Mouse (Mus musculus) liver, embryonic 12.5 days (tissue): ENCODE data around the gene Adgrf1. TPM values are rescaled to one million over a fixed set of nuclear protein-coding genes. Genes with fewer than 3 reads are reported as not detected.

Source experiments
- ATAC-seq: fragments of 200-750 bp; cut with Nextera tagmentation; 2 replicates; pipeline ENCODE4 v1.8.0; 2017; ENCODE audit warnings: moderate number of reproducible peaks, mild to moderate bottlenecking, moderate library complexity
- H3K27ac ChIP-seq: fragments of 300-500 bp; sonication (generic); 2 replicates; pipeline ENCODE4 v1.5.1; 2016; ENCODE audit warnings: mild to moderate bottlenecking
- H3K27me3 ChIP-seq: fragments of 300-500 bp; sonication (generic); replicated peaks from 2 replicates; pipeline ENCODE4 v1.6.1; 2016; ENCODE audit warnings: mild to moderate bottlenecking, moderate library complexity
- H3K36me3 ChIP-seq: fragments of 300-500 bp; sonication (generic); 2 replicates; pipeline ENCODE4 v1.6.1; 2016; ENCODE audit warnings: mild to moderate bottlenecking, moderate library complexity
- H3K4me1 ChIP-seq: fragments of 300-500 bp; sonication (generic); 2 replicates; pipeline ENCODE4 v1.6.1; 2016
- H3K4me2 ChIP-seq: fragments of 300-500 bp; sonication (generic); 2 replicates; pipeline ENCODE4 v1.6.1; 2016; ENCODE audit warnings: mild to moderate bottlenecking, moderate library complexity
- H3K4me3 ChIP-seq: fragments of 300-500 bp; sonication (generic); 2 replicates; pipeline ENCODE4 v1.5.1; 2016; ENCODE audit warnings: mild to moderate bottlenecking, moderate library complexity
- H3K9ac ChIP-seq: fragments of 300-500 bp; sonication (generic); 2 replicates; pipeline ENCODE4 v1.6.1; 2016; ENCODE audit warnings: mild to moderate bottlenecking, moderate library complexity
- H3K9me3 ChIP-seq: fragments of 300-500 bp; sonication (generic); replicated peaks from 2 replicates; pipeline ENCODE4 v1.6.1; 2016; ENCODE audit warnings: mild to moderate bottlenecking, moderate library complexity
- WGBS: fragments of 180-500 bp; shearing (Covaris S2); methylation state at CpG from one replicate; pipeline ENCODE4 v1.1.7; 2016; ENCODE audit not compliant: insufficient replicate concordance; 5-methylcytosine and 5-hydroxymethylcytosine counted together
- polyA plus RNA-seq: library from polyadenylated mRNA; unstranded; fragments of >200 nt; fragmentation: Nextera tagmentation; extraction: Ambion mirVana; gene quantifications from 2 replicates; pipeline ENCODE4 v1.2.1, GENCODE M21; 2016

Adgrf1 gene
- 0.13 and 0.16 TPM in 2 replicates for polyA plus RNA-seq

- WGBS, result 30% methylated on average over 6 of the region's 6 CpGs
- no peak for ATAC-seq
- no peak within 1 kb of the TSS for H3K9ac ChIP-seq
- H3K4me3 ChIP-seq, result no peak within 1 kb of the TSS
- H3K4me1 ChIP-seq, result peaks cover 5% of the 10 kb centered on the region; the same call in 1 of the 2 replicates
- H3K4me2 ChIP-seq, result no peak within 1 kb of the TSS
- 0 out of 2 replicates have a peak, but pooled peaks cover 3% of the 10 kb centered on the region for H3K27me3 ChIP-seq
- H3K9me3 ChIP-seq, result no peaks in the 10 kb centered on the region
- H3K36me3 ChIP-seq, result no peaks in the 10 kb centered on the region
- no peak within 1 kb of the TSS for H3K27ac ChIP-seq
Measured at GRCm38 (mm10) chr17:43270161-43270560, at the start of gene Adgrf1. TSS of gene Adgrf1 (plus strand) at chr17:43270329.

GRCm38 (mm10) chr17:43226101-43226500 lies 44.0 kb upstream of the Adgrf1 start:
- no peak overlapping the region for H3K9ac ChIP-seq
- H3K27ac ChIP-seq, result no peak overlapping the region
- H3K4me3 ChIP-seq, result no peak overlapping the region
- peaks cover 5% of the 10 kb centered on the region; the same call in 1 of the 2 replicates for H3K27me3 ChIP-seq
- no peaks in the 10 kb centered on the region for H3K9me3 ChIP-seq
- H3K4me2 ChIP-seq, result no peak overlapping the region
- ATAC-seq, result no peak
- H3K4me1 ChIP-seq, result no peaks in the 10 kb centered on the region
- no peaks in the 10 kb centered on the region for H3K36me3 ChIP-seq
- 65% methylated on average over 6 of the region's 6 CpGs for WGBS

GRCm38 (mm10) chr17:43229621-43230513 lies 40.3 kb upstream of the Adgrf1 start:
- 41% methylated on average over 12 of the region's 12 CpGs for WGBS
- Histone ChIP-seq H3K9me3 (no peaks in the 10 kb centered on the region), H3K4me2 (no peak overlapping the region), H3K4me1 (no peaks in the 10 kb centered on the region), H3K36me3 (no peaks in the 10 kb centered on the region), H3K27me3 (peaks cover 5% of the 10 kb centered on the region; the same call in 1 of the 2 replicates), H3K27ac (no peak overlapping the region), H3K9ac (no peak overlapping the region), H3K4me3 (no peak overlapping the region)
- no peak for ATAC-seq

GRCm38 (mm10) chr17:43230821-43231220 lies 39.3 kb upstream of the Adgrf1 start:
- no peaks in the 10 kb centered on the region for H3K36me3 ChIP-seq
- no peaks in the 10 kb centered on the region for H3K4me1 ChIP-seq
- H3K27ac ChIP-seq, result no peak overlapping the region
- no peak overlapping the region for H3K4me3 ChIP-seq
- WGBS, result 65% methylated on average over 7 of the region's 7 CpGs
- no peak overlapping the region for H3K4me2 ChIP-seq
- ATAC-seq, result no peak
- no peaks in the 10 kb centered on the region for H3K9me3 ChIP-seq
- no peak overlapping the region for H3K9ac ChIP-seq
- peaks cover 5% of the 10 kb centered on the region; the same call in 1 of the 2 replicates for H3K27me3 ChIP-seq

- no peaks in the 10 kb centered on the region for H3K9me3 ChIP-seq
- 27% methylated on average over 6 of the region's 6 CpGs for WGBS
- no peak overlapping the region for H3K4me2 ChIP-seq
- no peaks in the 10 kb centered on the region for H3K4me1 ChIP-seq
- no peak for ATAC-seq
- no peak overlapping the region for H3K27ac ChIP-seq
- no peak overlapping the region for H3K4me3 ChIP-seq
- H3K9ac ChIP-seq, result no peak overlapping the region
- H3K27me3 ChIP-seq, result peaks cover 5% of the 10 kb centered on the region; the same call in 1 of the 2 replicates
- no peaks in the 10 kb centered on the region for H3K36me3 ChIP-seq
Measured at GRCm38 (mm10) chr17:43232769-43233168, 37.4 kb upstream of the Adgrf1 start.

GRCm38 (mm10) chr17:43236656-43237250 lies 33.4 kb upstream of the Adgrf1 start:
- ATAC-seq, result no peak
- Histone ChIP-seq H3K27ac (no peak overlapping the region), H3K4me3 (no peak overlapping the region), H3K27me3 (no peaks in the 10 kb centered on the region), H3K9ac (no peak overlapping the region), H3K4me2 (no peak overlapping the region), H3K4me1 (no peaks in the 10 kb centered on the region), H3K9me3 (no peaks in the 10 kb centered on the region), H3K36me3 (no peaks in the 10 kb centered on the region)
- WGBS, result 68% methylated on average over 14 of the region's 14 CpGs

GRCm38 (mm10) chr17:43239035-43239434 lies 31.1 kb upstream of the Adgrf1 start:
- H3K4me1 ChIP-seq, result no peaks in the 10 kb centered on the region
- no peak overlapping the region for H3K4me2 ChIP-seq
- H3K4me3 ChIP-seq, result no peak overlapping the region
- no peaks in the 10 kb centered on the region for H3K36me3 ChIP-seq
- H3K27me3 ChIP-seq, result no peaks in the 10 kb centered on the region
- H3K9ac ChIP-seq, result no peak overlapping the region
- 57% methylated on average over 6 of the region's 6 CpGs for WGBS
- H3K9me3 ChIP-seq, result no peaks in the 10 kb centered on the region
- H3K27ac ChIP-seq, result no peak overlapping the region
- ATAC-seq, result no peak

- 64% methylated on average over 10 of the region's 10 CpGs for WGBS
- H3K36me3 ChIP-seq, result no peaks in the 10 kb centered on the region
- ATAC-seq, result no peak
- H3K4me2 ChIP-seq, result no peak overlapping the region
- no peaks in the 10 kb centered on the region for H3K9me3 ChIP-seq
- no peak overlapping the region for H3K27ac ChIP-seq
- H3K4me1 ChIP-seq, result no peaks in the 10 kb centered on the region
- no peak overlapping the region for H3K9ac ChIP-seq
- H3K27me3 ChIP-seq, result no peaks in the 10 kb centered on the region
- H3K4me3 ChIP-seq, result no peak overlapping the region
Measured at GRCm38 (mm10) chr17:43241134-43241533, 29.0 kb upstream of the Adgrf1 start.

GRCm38 (mm10) chr17:43242609-43243008 lies 27.5 kb upstream of the Adgrf1 start:
- 54% methylated on average over 3 of the region's 3 CpGs for whole genome bisulfite sequencing
- Histone ChIP-seq H3K9me3 (no peaks in the 10 kb centered on the region), H3K27me3 (no peaks in the 10 kb centered on the region), H3K4me1 (no peaks in the 10 kb centered on the region), H3K4me2 (no peak overlapping the region), H3K27ac (no peak overlapping the region), H3K36me3 (no peaks in the 10 kb centered on the region), H3K9ac (no peak overlapping the region), H3K4me3 (no peak overlapping the region)
- ATAC-seq, result no peak

- Histone ChIP-seq H3K4me1 (no peaks in the 10 kb centered on the region), H3K36me3 (no peaks in the 10 kb centered on the region), H3K27me3 (no peaks in the 10 kb centered on the region), H3K4me3 (no peak overlapping the region), H3K9me3 (no peaks in the 10 kb centered on the region), H3K27ac (no peak overlapping the region), H3K4me2 (no peak overlapping the region), H3K9ac (no peak overlapping the region)
- 62% methylated on average over 6 of the region's 6 CpGs for WGBS
- ATAC-seq, result no peak
Measured at GRCm38 (mm10) chr17:43245364-43245763, 24.8 kb upstream of the Adgrf1 start.

- no peak overlapping the region for H3K4me2 ChIP-seq
Measured at GRCm38 (mm10) chr17:43247245-43247644, 22.9 kb upstream of the Adgrf1 start.

GRCm38 (mm10) chr17:43249645-43250044 lies 20.5 kb upstream of the Adgrf1 start:
- 34% methylated on average over 3 of the region's 3 CpGs for WGBS
- ATAC-seq, result no peak

More at GRCm38 (mm10) chr17:43247245-43247644, 22.9 kb upstream of the Adgrf1 start:
- Histone ChIP-seq H3K4me3 (no peak overlapping the region), H3K9me3 (no peaks in the 10 kb centered on the region), H3K36me3 (no peaks in the 10 kb centered on the region), H3K4me1 (no peaks in the 10 kb centered on the region), H3K27ac (no peak overlapping the region), H3K27me3 (no peaks in the 10 kb centered on the region), H3K9ac (no peak overlapping the region)
- WGBS, result 67% methylated on average over 3 of the region's 3 CpGs
- no peak for ATAC-seq

More at GRCm38 (mm10) chr17:43249645-43250044, 20.5 kb upstream of the Adgrf1 start:
- Histone ChIP-seq H3K9me3 (no peaks in the 10 kb centered on the region), H3K9ac (no peak overlapping the region), H3K4me2 (no peak overlapping the region), H3K27ac (no peak overlapping the region), H3K4me3 (no peak overlapping the region), H3K27me3 (no peaks in the 10 kb centered on the region), H3K36me3 (no peaks in the 10 kb centered on the region), H3K4me1 (no peaks in the 10 kb centered on the region)
